Mouse (Mus musculus): ENCODE data around the gene Trnau1ap. TPM values are rescaled to one million over a fixed set of nuclear protein-coding genes. Genes with fewer than 3 reads are reported as not detected.

Gene Trnau1ap
- total and polyA plus RNA-seq, 3 experiments = 60.7 to 80.5 (median 71.5) TPM

DNA sequence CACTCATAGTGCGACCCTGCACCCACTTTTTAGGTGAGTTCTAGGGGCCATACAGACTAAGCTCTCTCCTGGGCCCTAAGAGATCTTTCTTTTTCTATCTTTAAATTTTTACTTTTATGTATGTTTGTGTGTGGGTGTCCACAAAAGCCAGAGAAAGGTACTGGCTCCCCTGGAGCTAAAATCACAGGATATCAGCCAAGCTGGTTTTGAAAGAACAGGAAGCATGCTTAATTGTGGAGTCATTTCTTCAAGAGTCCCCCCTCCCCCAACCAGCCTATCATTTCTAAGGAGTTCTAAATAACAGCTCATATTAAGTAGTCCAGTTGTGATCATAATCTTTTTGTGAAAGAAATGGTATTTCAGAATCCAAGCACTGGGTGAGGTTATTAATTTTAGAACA, 44.5 kb upstream of the Trnau1ap start:
- in situ Hi-C loops (cut with MboI; ENCODE audit: low pct_ligation_motif_present, low pct_unique_long_range_greater_than_20kb, low sequenced_read_pairs) (no loop called here), dilution Hi-C loops (cut with MboI; ENCODE audit: extremely low pct_ligation_motif_present, extremely low pct_unique_long_range_greater_than_20kb, low sequenced_read_pairs) (no loop called here)
- Histone ChIP-seq H3K9ac (ENCODE audit: insufficient read depth, low read depth) (no peak overlapping the region), H3K36me3 (replicated peaks in 1 of 2; ENCODE audit: control insufficient read depth in 1 of 2, insufficient read depth in 1 of 2, low read length in 1 of 2) (peaks cover 13 to 47% of the 10 kb centered on the region in 2 experiments), H3K79me2 (replicated peaks; ENCODE audit: control insufficient read depth, extremely low read depth, insufficient read depth, poor library complexity, severe bottlenecking) (no peaks in the 10 kb centered on the region), H3K27me3 (replicated peaks) (no peaks in the 10 kb centered on the region), H3K4me2 (ENCODE audit: insufficient read depth, low read depth, poor library complexity, severe bottlenecking) (no peak overlapping the region), H3K4me3 (replicated peaks in 1 of 3; ENCODE audit: low read depth in 2 of 3, low read length in 2 of 3, poor library complexity in 1 of 3) (no peak overlapping the region), H3K4me1 (ENCODE audit: control insufficient read depth in 1 of 2, insufficient read depth in 2 of 2) (peaks cover 0 to 8% of the 10 kb centered on the region in 2 experiments; a peak in 1 of 4 replicates), H3K27ac (ENCODE audit: insufficient read depth, low read depth) (no peak overlapping the region), H3K9me3 (replicated peaks; ENCODE audit: low read length) (peaks cover 9% of the 10 kb centered on the region)
- no peak for DNase-seq (ENCODE audit: extremely low read depth)
- TF ChIP-seq PAX5 (IDR thresholded peaks at IDR 0.05; ENCODE audit: low read length) = no peak
- no peak for TF ChIP-seq ZC3H11A (IDR thresholded peaks at IDR 0.05; ENCODE audit: low read depth, low read length)
- no peak for TF ChIP-seq UBTF (IDR thresholded peaks at IDR 0.05; ENCODE audit: low read depth, low read length)
- no peak for TF ChIP-seq ETS1 (conservative IDR thresholded peaks at IDR 0.05; ENCODE audit: low read depth, low read length)
- TF ChIP-seq IRF4 (IDR thresholded peaks at IDR 0.05; ENCODE audit: low read depth, low read length) = no peak
- no peak for TF ChIP-seq CHD1 (IDR thresholded peaks at IDR 0.05; ENCODE audit: low read depth, low read length)
- TF ChIP-seq NRF1 (IDR thresholded peaks at IDR 0.05; ENCODE audit: low read depth, low read length) = no peak
- no peak for TF ChIP-seq ZMIZ1 (IDR thresholded peaks at IDR 0.05; ENCODE audit: low read depth, low read length)
- TF ChIP-seq SIN3A (IDR thresholded peaks at IDR 0.05; ENCODE audit: low read length) = no peak
- TF ChIP-seq MEF2A (IDR thresholded peaks at IDR 0.05; ENCODE audit: borderline replicate concordance, low read depth, low read length) = no peak
- no peak for TF ChIP-seq MAZ (IDR thresholded peaks at IDR 0.05; ENCODE audit: low read depth, low read length)
- no peak for TF ChIP-seq KAT2A (IDR thresholded peaks at IDR 0.05; ENCODE audit: insufficient replicate concordance, low read length)
- no peak for TF ChIP-seq USF2 (conservative IDR thresholded peaks at IDR 0.05; ENCODE audit: low read depth, low read length)
- no peak for TF ChIP-seq POLR2AphosphoS2 (IDR thresholded peaks at IDR 0.05; ENCODE audit: low read depth, low read length)
- TF ChIP-seq E2F4 (IDR thresholded peaks at IDR 0.05; ENCODE audit: insufficient replicate concordance, low read depth, low read length) = no peak

- Histone ChIP-seq H3K36me3 (replicated peaks in 1 of 2; ENCODE audit: control insufficient read depth in 1 of 2, insufficient read depth in 1 of 2, low read length in 1 of 2) (peaks cover 12 to 53% of the 10 kb centered on the region in 2 experiments), H3K79me2 (replicated peaks; ENCODE audit: control insufficient read depth, extremely low read depth, insufficient read depth, poor library complexity, severe bottlenecking) (no peaks in the 10 kb centered on the region), H3K4me3 (replicated peaks in 1 of 3; ENCODE audit: low read depth in 2 of 3, low read length in 2 of 3, poor library complexity in 1 of 3) (no peak overlapping the region), H3K27ac (ENCODE audit: insufficient read depth, low read depth) (no peak overlapping the region), H3K27me3 (replicated peaks) (no peaks in the 10 kb centered on the region), H3K9ac (ENCODE audit: insufficient read depth, low read depth) (no peak overlapping the region), H3K4me1 (ENCODE audit: control insufficient read depth in 1 of 2, insufficient read depth in 2 of 2) (peaks cover 0 to 18% of the 10 kb centered on the region in 2 experiments; a peak in 2 of 4 replicates), H3K9me3 (replicated peaks; ENCODE audit: low read length) (no peaks in the 10 kb centered on the region), H3K4me2 (ENCODE audit: insufficient read depth, low read depth, poor library complexity, severe bottlenecking) (no peak overlapping the region)
- in situ Hi-C loops (cut with MboI; ENCODE audit: low pct_ligation_motif_present, low pct_unique_long_range_greater_than_20kb, low sequenced_read_pairs) (no loop called here), dilution Hi-C loops (cut with MboI; ENCODE audit: extremely low pct_ligation_motif_present, extremely low pct_unique_long_range_greater_than_20kb, low sequenced_read_pairs) (no loop called here)
- no peak for DNase-seq (ENCODE audit: extremely low read depth)
- TF ChIP-seq NRF1 (IDR thresholded peaks at IDR 0.05; ENCODE audit: low read depth, low read length) (no peak), GABPA (IDR thresholded peaks at IDR 0.05; ENCODE audit: insufficient replicate concordance, low read depth, low read length) (no peak), POLR2AphosphoS2 (IDR thresholded peaks at IDR 0.05; ENCODE audit: low read depth, low read length) (no peak), ZKSCAN1 (IDR thresholded peaks at IDR 0.05; ENCODE audit: borderline replicate concordance, low read depth, low read length) (no peak), MAX (IDR thresholded peaks at IDR 0.05; ENCODE audit: low read length) (no peak)
These were observed 40.8 kb upstream of the Trnau1ap start for GRCm38 (mm10) chr4:132369953-132370750.
